Mouse (Mus musculus) small intestine, adult 2 months (tissue): Measurements from ENCODE around the gene Ghrhr.

ENCODE experiments used
- CTCF ChIP-seq: fragments of 200-500 bp; IDR thresholded peaks from 2 replicates; pipeline ENCODE4 v1.5.1; 2012; ENCODE audit warnings: low read depth, mild to moderate bottlenecking, control low read depth, inconsistent platforms, low read length, moderate library complexity, mixed read lengths; ENCODE audit not compliant: insufficient replicate concordance, insufficient read length; ENCODE audit errors: extremely low read depth
- POLR2A ChIP-seq: fragments of 200-500 bp; IDR thresholded peaks from 2 replicates; pipeline ENCODE4 v1.6.1; 2012; ENCODE audit warnings: low read depth, mild to moderate bottlenecking, control low read depth, inconsistent platforms, low read length, moderate library complexity

DNA sequence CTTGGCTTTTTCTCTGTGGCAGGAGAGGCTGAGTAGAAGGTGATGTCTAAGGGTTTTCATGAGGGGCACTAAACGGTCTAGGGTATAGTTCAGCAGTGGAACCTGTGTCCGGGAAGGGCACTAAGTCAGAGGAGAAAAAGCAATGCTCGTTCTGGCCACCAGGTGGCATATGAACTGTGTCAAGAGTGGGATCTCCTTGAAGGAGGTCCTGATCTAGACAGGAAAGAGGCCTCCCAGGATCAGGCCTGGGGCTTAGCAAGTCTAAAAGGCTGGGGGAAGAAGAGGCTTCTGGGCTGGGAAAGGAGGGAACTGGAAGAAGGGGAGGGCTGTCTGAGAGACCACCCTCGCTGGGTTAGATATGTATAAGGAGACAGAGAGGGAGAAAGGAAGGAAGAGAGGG is 16.4 kb downstream of the Ghrhr start:
- TF ChIP-seq CTCF (peak; percentile 72; the same call in 1 of the 2 replicates), POLR2A (no peak)
